Mouse (Mus musculus) megakaryocyte progenitor cell, adult 5-6 weeks (primary cell): ENCODE results near the gene Vipas39. TPM values are rescaled to one million over a fixed set of nuclear protein-coding genes. Genes with fewer than 3 reads are reported as not detected.
"Not testable (repeated sequence)": the region's sequence is repeated elsewhere in the genome, so short reads cannot be mapped to it uniquely, and the experiment has no call there.

ENCODE experiments used
- ATAC-seq: replicated peaks from 2 replicates; pipeline ENCODE4 v1.8.0; 2016; ENCODE audit warnings: mild to moderate bottlenecking, moderate TSS enrichment, inconsistent platforms; ENCODE audit not compliant: poor library complexity
- total RNA-seq, 2 experiments: library from RNA; stranded (forward) in 1 of 2; stranded (reverse) in 1 of 2; fragments of 157-497, 149-512 nt in 1 of 2; fragments of 200-1000 nt in 1 of 2; gene quantifications; 2 replicates each; pipeline versions ENCODE4 v1.2.3 to v1.2.4; 2015 to 2017

The Vipas39 gene
- total RNA-seq (2015) (40.1 and 42.7 TPM in 2 replicates), total RNA-seq (2017) (24.7 and 29.4 TPM in 2 replicates)

DNA sequence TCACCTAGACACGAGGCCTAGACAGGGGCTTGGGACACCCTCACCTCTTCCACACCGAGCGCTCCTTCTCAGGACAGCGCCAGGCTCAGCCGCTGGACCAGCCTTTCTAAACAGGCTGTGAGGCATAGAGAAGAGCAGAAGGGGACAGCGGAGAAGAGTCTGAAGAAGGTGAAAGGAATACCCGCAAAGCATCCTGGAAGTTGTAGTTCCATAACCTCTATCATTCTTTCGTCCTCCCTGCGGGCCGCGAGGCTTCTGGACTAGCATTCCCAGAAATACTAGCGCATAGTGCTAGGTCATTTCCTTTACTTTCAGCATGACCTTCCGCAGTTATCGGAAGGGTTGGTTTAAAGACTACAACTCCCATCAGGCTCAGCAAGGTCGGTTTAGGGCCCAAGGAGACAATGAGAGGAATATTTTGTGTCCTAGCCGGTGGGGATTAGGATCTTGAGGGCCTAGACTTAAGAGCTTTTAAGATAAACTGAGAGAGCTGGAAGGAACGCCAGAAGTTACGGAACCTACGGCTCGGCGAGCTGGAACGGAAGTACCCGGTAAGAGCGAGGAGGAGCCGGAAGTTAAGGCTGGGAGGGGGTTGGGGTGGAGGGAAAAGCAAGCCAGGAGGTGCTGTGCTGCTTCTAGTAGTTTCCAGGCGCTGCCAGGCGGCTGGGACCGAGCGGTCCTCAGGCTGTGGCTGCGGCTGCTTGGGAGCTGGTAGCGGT is at the start of gene Vipas39, which contains the start of gene Ahsa1:
Gene Vipas39, minus strand, starts transcription at position 149 of the 719 bp plus-strand sequence.
Gene Ahsa1, plus strand, starts transcription at position 372 of the 719 bp plus-strand sequence.
- peak; percentile 89 for ATAC-seq

DNA sequence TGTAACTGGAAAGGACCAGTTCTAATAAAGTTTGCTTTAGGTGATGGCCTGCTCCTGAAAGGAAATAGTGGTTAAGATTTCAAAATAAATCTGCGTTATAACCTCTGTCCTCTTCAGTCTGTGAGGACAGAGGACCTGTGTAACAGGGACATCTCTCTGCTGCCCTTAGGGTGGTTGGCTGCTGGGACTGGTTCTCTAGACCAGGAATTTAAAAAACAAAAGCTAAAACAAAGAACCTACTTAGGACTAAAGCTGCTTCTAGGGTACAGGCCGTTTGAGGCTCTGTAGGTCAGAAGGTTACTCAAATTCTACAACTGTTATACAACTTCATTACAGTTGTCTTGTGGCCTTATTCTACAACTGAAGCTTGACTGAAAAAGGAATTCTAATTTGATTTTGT is 47.0 kb upstream of the Vipas39 start:
- no peak for ATAC-seq

DNA sequence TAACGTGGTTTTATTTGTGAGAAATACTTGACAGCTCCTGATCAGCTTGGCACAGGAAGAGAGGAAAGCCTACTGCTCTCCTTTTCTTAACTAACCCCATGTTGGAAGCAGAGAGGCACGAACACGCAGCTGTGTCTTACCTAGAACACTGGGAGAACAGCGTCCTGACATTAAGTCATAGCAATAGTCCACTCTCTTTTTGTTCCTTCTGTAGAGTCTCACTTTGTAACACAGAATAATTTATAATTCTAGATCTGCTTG is 40.5 kb upstream of the Vipas39 start:
- not testable (repeated sequence) for ATAC-seq

DNA sequence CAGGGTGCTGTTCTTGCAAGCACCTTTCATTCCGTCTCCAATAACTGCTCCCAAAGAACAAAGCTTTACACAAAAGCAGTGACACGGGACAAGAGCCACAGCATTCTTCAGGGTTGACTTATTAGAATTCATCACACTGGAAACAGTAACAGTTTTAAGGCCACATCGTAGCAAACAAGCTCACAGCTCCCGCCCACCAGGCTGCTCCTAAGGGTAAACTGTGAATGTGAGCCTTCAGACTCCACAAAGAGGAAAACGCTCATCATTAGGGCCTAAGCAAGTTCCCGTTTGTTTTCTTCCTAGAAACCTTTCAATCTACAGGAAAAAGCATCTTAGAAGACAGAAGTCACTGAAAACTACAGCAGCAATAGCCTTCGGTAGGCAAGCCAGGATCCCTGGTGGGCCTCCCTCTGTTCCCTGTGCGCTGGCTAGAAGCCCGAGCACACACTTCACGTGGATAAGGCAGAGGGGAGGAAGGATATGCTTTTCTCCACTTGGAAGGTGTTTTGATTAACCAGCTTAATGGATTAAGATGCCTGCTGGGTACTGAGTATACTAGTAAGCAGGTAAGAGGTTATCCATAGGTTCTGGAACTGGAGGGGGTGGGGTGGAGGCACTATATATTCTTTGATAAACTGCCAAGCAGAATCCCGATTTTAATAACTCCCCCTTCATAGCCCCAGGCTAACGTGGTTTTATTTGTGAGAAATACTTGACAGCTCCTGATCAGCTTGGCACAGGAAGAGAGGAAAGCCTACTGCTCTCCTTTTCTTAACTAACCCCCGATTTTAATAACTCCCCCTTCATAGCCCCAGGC is 39.9 kb upstream of the Vipas39 start:
- ATAC-seq, result no peak

GRCm38 (mm10) chr12:87301189-87301588 is 35.1 kb upstream of the Vipas39 start:
- no peak for ATAC-seq

DNA sequence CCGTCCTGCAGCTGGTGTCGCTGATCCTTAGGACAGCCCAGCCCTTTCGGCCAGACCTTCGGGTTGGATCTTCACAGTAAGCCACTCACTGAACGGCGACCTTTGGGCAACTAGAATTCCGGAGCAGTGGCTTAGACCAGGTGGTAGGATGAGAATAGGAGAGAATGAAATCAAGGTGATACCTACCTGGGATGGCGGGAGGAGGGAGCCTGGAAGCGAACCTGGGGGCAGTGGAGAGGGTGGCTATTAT is 34.3 kb upstream of the Vipas39 start:
- ATAC-seq, result no peak; the same call in none of the 2 replicates

GRCm38 (mm10) chr12:87299657-87300440 is 33.8 kb upstream of the Vipas39 start, which contains the start of gene Ism2:
Gene Ism2 (minus strand): TSS chr12:87299705.
- ATAC-seq, result peak; percentile 51

- ATAC-seq, result peak; percentile 12; the same call in 1 of the 2 replicates
These were observed 33.1 kb upstream of the Vipas39 start for GRCm38 (mm10) chr12:87299037-87299656.

GRCm38 (mm10) chr12:87293934-87294333 is 27.9 kb upstream of the Vipas39 start:
- 0 out of 2 replicates have a peak, but pooled peaks have one; percentile 14 for ATAC-seq

DNA sequence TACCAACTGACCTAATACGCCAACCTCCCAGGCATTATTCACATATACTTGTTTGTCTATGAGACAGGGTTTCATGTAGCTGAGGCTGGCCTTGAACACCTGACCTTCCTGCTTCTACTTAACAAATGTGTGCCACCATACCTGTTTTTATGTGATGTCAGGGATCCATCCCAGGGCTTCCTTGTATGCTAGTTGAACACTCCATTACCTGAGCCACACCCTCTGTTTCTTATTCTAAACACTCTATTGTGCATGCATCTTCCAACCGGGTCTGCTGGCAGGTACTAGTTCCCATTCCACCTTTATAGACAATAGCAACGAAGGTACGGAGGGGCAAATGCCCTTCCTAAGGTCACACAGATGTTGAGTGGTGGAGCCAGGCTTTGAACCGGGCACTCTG is 23.0 kb upstream of the Vipas39 start:
- no peak for ATAC-seq

DNA sequence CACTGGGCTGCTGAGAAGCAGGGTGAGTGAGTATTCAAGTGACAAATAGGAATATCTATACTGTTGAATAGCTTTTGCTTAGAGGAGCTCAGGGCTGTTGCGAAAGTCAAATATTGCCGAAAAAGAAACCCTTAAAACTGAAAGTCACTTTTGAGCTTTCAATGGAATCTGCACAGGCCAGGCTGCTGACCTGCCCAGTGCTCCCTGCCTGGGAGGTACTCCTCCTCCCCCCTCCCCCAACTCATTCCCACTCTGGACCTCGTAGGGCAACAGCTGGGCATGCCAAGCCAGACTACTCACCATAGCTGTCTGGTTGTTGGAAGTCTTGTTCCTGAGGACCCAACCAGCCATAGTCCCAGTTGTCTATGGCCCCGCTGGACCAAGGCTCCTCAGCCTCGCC is 18.7 kb upstream of the Vipas39 start:
- ATAC-seq, result 0 out of 2 replicates have a peak, but pooled peaks have one; percentile 6

- no peak for ATAC-seq
These were observed 18.2 kb upstream of the Vipas39 start for GRCm38 (mm10) chr12:87284268-87284667.

DNA sequence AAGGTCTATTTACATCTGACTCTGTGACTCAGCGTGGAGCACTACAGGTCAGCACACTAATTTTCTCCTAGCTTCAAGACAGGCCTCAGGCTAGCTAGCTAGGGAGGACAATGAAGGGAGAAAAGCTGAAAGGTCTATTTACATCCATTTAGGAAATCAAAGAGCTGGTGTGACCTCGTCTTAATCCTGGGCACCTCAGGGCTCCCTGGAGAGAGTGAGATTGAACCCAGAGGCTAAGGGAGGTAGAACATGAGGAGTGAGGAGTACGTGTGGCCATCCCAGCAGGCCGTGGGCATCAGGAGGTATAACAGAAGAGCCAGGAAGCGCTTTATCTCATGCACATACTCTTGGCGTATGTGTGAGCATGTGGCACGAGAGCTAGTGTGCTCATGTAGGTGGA is 17.6 kb upstream of the Vipas39 start:
- ATAC-seq, result no peak

DNA sequence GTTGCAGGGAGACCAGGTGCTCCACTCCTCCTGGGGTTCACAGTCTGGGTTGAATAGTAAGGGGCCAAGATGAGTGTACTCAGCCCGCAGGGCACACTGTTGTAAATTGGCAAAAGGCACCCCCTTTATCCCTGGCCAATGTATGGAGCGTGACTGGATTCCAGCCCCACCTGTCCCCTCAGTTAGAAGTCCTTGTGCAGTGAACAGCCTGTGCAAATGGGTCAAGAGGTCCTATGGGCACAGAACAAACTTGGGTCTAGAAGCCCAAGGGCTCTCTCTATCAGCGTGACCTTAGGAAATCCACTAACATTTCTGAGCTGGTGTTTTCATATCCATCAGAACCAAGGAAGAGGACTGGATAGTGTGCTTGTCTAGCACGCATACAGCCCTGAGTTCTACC is 16.7 kb upstream of the Vipas39 start:
- no peak for ATAC-seq

DNA sequence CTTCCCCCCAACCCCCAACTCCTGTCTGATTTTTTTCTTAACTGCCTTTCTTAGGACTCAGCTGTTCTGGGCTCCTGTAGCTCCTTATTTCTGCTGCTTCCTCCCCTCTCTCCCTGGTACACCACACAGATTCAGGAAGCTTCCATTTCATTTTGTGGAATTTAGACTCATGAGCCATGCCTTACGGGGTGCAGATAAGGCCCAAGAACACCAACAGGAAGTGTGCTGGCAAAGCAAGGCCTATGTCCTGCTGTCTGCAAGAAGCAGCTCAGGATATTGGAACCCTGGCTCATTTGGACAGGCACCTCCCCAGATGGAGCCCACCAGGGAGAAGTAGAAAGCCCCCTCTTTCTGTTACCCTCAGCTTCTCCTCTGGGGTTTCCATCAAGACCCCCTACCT is 15.7 kb upstream of the Vipas39 start:
- ATAC-seq, result no peak

DNA sequence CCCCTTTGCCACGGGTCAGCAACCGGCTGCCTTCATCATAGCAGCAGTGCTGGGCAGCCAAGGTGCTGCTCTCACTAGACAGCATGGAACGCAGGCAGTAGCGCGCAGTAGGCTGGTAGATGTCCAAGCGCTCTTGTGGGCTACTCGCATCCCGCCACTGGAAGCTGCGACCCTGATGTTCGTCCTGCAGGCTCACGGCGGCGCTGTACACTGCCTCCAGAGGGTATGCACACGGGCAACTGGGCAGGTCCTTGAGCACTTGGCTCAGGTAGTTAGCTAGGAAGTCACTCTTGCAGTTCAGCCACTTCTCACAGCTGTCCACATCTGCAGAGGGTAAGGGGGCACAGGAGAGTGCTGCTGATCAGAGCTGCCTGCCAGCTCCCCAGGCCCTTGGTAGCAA is 13.8 kb upstream of the Vipas39 start:
- no peak for ATAC-seq

GRCm38 (mm10) chr12:87279350-87279749 is 13.3 kb upstream of the Vipas39 start:
- no peak for ATAC-seq

GRCm38 (mm10) chr12:87278118-87278730 is 12.2 kb upstream of the Vipas39 start:
- peak; percentile 60 for ATAC-seq

- not testable (repeated sequence) for ATAC-seq
These were observed 11.2 kb upstream of the Vipas39 start for GRCm38 (mm10) chr12:87277251-87277650.
